Mouse (Mus musculus) retina, postnatal 1 day (tissue): ENCODE results near the gene Stxbp4.
A peak's percentile ranks its signal among the peaks of the same experiment; 100 is the strongest.

ENCODE experiments used
- DNase-seq: peaks from one replicate; pipeline ENCODE4 v3.0.0-alpha.2; 2012

Stxbp4 gene

DNA sequence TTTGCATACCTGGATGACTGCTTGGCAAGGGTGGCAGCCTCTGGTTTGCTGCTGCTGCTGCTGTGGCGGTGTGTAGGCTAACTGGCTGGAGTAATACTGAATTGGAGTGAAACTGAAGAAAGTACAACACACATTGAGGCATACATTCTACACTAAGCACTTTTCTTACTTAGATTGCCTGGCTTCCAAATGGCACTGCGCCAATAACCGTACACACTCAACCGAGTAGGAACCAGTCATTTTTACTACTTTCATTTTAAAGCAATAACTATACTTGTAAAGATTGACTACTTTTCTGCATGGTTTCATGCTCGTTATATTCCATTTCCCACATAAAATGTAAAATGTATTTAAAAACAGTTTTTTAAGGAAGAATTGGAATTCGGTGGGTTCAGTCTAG, 11.9 kb upstream of the Stxbp4 start:
- DNase-seq, result no peak

DNA sequence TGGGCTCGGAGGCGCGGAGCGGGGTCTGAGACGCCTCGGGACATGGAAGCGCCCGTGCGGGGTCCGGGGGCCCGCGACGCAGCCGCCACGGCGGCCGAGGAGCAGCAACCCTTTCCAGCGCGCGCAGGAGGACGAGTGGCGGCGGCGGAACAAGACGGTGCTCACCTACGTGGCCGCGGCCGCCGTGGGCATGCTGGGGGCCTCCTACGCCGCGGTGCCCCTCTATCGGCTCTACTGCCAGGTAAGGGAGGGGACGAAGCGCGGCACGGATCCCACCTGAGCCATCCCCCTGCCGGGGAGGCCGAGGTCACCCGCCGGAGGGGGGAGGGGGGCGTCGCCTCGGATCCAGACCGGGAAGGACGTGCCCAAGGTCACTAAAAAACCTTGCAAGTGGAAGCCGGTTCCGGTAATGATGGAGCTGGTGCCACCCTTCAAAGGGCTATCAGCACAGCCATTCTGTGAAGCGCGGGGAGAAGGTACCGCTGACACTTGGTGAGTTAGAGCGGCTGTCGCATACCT, 487 bp upstream of the Stxbp4 start:
- DNase-seq, result no peak

DNA sequence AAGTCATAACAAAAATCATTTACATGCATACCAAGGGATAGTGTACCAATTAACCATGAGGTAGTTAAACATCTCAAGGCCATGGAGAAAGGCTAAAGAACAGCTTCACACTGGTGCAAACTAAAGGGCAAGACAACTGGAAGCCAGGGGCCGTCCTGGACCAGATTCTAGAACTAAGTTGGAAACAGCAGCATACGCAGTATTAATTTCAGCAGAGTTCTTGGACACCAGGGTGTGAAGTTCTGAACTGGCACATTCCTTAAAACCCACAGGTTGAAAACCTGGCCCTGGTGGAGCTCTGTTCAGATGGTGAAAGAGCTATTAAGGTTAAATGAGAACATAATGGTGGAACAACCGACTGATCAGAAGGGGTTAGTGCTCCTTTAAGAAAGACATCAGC, 3.2 kb downstream of the Stxbp4 start:
- DNase-seq, result no peak

DNA sequence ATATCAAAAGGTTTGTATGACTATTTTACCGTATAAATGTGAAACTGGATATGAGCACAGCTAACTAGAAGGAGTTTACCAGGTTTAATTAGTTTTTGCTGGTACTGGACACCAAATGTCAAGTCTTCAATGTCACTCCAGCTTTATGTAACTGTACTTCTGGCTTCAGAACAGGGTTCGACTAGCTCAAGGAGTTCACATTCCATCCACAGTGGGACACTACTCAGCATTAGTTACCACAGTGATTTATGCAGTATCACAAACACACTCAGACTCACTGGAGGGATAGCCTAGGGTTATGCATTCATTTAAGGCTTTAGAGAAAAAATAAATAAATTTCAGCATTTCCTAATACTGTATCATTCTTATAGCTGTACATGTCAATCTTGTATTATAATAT, 5.4 kb downstream of the Stxbp4 start:
- no peak for DNase-seq

DNA sequence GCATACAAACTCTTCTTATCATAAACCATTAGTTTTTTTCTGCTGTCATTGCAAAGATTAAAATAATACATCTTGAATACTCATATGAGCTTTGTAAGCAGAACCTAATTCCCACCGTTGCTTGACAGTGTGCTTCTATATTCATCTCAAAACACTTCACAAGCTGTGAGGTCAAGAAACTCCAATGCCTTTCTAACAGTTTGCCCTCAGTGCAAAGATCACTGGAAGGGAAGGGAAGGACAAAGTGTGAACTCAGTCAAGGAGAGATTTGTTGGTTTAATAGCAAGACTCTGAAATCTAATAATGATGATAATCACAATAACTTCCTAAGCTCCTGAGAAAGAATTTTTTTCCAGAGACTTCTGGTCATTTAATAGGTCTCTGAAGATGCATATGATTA, 10.1 kb downstream of the Stxbp4 start:
- DNase-seq, result no peak

DNA sequence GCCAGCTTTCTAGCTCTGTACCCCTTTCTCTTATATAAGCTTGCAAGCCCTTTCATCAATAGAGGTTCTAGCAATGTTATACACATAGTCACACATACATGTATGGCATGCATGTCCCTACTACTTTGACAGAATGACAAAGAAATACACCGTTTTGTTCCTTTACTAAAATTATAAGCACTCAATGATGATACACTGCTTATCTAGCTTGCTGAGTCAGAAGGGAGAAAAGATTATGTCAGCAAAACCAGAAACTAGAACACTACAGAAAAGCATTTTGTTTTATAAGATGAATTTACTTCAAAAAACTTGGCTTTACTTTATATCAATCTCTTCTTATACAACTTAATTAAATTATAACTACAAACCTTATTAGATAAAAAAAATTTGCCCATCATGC, 12.7 kb downstream of the Stxbp4 start:
- no peak for DNase-seq

DNA sequence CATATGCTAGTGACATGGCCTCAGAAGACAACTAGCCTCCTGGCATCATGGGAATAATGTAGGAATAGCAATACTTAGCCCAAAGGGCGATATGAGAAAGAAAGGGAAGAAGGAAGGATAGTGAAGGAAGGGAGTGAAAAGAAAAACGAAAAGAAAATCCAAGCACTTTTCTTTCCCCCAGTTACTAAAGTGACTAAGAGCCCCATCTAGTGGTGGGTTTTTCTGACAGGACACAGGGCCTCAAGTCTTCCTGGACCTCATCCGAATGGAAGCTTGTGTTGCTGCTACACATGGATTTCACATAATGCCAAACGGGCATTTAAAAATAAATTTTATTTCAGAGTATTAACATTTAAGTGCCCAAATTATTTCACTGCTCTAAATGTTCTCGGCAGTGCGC, 14.4 kb downstream of the Stxbp4 start:
- DNase-seq, result peak; percentile 71

DNA sequence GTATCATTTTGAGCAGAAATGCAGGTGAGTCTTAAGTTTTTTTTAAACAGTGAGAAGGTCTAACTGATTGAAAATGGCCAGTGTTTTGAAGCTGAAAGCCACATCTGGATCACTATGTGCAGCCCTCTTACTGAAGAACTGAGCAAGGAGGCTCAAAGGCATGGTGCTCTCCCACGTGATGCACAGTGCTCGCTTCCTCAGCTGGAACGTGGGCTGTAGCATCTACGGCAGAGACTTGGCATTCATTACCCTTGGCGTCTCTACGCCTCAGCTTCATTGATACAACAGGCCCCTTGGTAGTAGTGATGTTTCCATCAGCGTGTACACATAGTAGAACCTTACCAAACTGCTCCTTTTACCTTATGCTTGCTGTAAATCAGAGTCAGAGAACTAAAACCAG, 15.4 kb downstream of the Stxbp4 start:
- no peak for DNase-seq

DNA sequence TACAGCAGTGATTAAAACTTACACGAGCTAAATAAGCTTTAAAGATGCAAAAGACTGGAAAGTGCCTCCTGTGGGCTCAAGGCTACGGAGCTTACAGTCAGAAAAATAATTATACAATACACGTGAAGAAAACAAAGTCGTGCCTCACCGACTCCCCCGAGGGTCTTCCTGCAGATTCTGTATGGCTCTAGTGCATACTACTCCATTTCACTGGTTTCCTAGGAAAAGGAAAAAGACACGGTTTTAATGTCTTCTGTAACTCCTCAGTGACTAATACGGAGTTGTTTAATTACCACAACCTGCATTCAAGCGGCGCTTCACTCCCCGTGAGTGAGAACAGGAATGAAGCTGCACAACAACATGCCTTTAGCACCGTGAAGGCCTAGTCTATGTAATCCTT, 15.8 kb downstream of the Stxbp4 start:
- DNase-seq, result no peak

DNA sequence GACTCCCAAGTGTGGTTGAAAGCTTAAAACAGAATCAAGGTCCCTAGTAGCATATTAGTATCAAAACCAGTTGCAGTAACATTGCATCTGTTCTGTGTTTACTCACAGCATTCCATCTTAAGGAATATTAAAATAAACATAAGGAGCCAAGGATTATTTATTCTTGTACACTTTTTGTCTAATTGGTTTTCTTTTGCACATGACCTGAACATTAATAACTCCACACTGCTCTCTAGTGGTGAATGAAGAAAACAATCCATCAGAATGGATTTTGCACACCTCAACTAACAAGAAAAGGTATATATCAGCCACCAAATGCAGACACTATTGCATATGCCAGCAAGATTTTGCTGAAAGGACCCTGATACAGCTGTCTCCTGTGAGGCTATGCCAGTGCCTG, 21.5 kb downstream of the Stxbp4 start:
- peak; percentile 62 for DNase-seq

DNA sequence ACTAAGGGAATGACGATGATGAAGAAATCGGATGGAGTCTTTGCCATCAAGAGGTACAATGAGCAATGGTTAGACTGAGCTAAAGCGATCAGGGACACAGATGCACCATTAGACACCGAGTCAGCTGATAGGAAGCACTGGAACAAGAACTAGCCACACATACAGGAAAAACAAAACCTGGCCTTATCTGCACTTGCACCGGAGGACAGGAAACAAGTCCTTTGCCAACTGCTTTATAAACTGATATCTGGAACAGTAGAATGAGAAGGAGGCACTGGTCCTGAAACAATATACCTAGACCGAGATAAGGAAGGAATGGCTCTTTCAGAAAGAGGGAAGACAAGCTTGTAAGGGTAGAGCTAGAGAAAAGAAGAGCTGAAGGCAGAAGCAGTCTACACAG, 23.1 kb downstream of the Stxbp4 start:
- no peak for DNase-seq

DNA sequence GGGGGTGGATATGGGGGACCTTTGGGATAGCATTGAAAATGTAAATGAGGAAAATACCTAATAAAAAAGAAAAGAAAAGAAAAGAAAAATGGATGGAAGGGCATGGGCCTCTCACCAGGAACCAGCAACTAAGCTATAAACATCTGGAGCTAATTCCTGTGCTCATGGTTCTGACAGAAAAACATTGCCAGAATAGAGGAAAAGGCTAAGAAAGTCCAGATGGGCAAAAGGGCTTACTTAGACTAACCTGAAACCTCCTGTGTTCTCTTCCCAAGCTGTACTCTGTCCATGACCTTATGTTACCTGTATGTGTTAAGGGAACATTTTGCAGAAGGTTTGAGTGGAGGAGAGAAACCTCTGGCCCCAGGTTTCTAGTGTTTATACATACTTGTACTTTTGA, 25.8 kb downstream of the Stxbp4 start:
- DNase-seq, result no peak

DNA sequence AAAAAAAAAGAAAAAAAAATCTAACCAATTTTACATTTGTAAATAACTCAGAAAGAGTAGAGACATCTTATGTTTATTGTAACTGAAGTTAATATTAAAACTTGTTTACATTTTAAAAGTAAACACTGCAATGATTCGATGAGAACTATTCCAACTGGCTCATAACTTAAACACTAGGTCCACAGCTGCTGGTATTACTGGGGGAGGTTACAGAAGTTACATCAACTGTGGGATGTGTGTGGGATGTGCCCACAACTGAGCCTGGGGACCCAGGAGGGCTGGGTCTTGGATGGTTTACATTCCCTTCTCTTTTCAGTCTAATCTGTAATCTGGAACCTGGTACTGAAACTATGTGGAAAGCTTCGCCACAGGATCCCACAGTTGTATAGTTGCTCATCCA, 34.8 kb downstream of the Stxbp4 start:
- DNase-seq, result no peak

DNA sequence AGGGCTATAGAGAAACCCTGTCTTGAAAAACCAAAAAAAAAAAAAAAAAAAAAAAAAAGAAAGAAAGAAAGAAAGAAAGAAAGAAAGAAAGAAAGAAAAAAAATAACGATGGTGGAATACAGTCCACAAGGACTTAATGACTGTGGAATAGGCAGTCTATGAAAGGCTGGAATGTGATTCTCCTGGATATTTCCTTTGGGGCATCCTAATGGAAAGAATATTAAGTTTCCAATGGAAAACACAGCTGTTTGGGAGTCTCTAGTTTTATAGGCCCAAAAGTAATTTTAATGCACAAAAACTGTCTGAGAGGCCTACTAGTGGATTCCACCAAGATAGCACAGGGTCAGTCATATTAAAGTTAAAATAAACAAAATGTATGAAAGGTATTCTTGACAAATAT, 42.1 kb downstream of the Stxbp4 start:
- no peak for DNase-seq

DNA sequence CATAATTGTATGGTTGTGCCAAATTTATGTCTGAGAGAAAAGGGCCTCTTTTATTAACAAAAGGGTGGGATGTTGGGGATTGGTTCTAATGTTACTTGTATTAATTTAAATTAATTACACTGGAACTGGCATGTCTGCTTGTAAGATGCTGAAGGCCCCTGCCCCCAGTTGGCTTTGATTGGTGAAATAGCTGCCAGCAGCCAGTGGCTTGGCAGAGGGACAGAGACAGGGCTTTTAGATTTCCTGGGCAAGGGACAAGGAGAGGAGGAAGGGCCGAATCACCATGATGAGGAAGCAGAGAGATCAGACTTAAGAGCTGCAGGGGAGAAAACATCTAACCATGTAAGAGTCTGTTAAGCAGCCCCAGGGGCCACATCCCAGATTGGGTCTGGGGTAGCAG, 46.9 kb downstream of the Stxbp4 start:
- DNase-seq, result no peak

DNA sequence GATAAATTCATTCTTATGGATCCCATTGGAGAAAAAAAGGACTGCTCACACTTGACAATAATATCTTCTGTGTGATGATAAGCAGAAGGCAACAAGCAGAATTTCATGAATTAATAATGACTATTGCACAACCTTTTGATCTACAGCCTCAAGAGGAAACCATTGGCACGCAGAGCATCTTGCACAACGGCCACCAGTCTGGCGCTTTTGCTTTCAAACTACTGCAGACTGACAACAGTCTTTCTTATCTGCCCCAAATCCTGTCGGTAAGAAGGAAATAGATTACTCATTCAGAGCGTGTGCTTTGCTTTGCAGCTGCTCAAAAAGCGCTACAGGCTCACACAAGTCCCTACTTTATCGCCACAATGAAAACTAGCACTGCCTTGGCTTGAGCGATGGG, 51.7 kb downstream of the Stxbp4 start:
- DNase-seq, result no peak

DNA sequence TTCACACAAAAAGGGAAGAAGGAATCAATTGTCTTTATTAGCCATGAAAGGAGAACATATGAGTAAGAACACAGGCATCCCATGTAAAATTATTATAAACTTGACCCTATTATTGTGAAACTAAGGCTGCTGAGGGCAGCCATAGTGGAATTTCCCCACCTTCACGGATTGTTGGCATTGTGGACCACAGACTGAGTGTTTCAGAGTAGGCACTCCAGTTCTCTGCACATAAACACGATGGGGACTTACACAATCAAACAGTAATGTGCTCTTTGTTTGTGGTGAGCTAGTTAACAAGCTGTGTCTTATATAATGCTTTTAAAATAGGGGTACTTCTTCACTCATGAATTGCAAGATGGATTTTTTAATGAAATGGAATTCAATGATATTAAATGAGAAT, 52.1 kb downstream of the Stxbp4 start:
- DNase-seq, result no peak

DNA sequence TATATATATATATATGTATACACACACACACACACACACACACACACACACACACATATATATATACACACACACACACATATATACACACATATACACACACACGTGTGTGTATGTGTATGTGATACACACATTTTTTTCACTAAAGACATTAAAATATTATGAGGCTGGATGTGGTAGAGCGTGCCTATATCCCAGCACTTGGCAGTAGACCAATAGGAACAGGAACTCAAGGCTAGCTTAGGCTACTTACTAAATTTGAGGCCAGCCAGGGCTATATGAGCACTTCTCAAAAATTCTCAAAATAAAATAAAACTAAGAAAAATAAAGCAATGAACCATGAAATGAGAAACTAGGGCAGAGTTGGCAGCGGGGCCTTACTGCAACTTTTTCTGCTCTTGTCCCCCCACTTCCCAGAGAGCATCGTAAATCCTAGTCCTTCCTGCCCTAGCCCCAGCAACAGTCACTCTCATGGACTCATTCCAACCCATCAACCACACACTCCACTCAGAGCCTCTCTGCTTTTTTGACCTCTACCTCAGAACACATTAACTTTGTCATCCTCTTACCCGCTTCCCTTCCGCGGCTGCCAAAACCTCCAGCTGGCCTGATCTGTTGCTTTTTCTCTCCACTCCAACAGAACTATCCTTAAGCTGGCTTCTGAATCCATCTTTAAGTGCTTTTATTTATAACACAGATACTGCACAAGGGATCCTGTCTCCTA, 60.7 kb downstream of the Stxbp4 start:
- DNase-seq, result no peak

DNA sequence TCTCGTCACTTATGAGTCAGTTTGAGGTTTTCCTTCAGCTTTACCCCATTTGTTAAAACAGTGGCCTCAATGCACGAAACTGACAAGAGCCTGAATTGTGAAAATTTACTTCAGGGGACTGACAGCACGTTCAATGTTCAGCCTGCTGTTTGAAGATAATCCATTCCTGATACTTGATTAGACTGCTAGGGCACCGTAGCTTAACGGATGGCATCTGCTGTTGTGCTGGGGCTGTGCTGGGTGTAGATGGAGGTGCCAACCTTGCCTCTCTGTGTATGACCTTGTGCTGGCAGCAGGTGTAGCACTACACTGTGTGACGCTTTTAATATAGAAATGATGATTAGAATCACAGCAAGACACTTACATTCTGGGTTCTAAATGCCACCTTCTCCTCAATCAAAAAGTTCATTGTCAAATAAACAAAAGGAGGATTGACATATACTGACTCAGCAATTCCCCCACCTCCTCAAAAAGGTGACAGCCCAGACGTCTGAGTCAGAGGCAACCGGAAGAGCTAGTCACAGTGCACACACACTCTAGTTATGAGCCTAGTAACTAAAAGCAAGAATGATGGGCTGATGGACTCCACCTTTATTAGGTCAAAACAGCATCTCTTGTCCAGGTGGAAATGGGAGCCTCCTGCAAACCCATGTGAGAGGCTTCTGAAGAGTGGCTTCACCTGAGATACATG, 61.5 kb downstream of the Stxbp4 start:
- DNase-seq, result no peak

DNA sequence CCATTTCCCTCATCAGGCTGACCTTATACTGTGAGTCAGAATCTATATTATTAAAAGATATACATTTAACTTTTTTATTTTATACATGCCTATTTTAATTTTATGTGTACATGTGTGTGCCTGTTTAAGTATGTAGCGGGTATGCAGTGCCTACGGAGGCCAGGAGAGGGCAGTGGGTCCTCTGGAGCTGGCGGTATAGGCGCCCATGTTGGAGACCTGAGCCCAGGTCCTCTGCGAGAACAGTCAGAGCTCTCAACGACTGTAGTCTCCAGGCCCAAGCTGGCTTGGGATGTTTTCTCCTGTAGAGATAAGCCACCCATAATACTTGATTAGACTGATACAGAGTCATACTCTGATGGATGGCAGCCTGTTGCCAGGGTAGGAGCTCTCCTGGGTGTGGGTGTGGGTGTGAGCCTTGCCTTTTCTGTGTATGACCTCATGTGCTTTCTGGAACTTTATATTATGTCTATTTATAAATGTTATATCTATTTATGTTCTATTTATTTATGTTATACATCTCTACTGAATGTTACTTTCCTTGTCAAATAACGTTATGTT, 62.3 kb downstream of the Stxbp4 start:
- no peak for DNase-seq

DNA sequence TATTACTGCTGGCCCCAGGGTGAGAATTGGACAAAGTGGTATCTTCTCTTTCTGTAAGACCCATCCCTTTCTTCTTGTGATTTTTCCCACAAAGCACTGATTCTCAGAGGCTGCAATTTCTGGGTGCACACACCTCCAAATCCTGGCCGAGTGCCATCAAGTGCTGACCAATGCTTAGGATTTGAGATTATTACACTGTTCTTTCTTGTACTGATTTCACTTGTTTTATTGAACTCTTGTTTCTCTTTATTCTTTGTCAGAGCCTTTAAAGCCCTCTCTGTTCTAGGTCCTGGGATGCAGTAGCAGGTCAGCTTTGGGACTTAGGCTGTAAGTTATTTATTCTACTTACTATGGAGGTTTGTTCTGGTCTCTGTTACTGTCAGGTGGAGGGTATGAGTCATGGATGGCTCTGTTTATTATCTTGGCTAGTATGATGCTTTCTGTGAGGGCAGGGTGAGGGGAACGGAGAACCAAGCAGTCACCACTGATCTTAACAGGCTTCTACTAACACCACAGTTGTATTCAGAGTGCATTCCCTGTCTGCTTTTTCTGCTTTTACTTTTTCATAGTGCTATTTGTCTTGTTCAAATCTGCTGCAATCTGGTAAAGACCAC, 67.1 kb downstream of the Stxbp4 start:
- no peak for DNase-seq

DNA sequence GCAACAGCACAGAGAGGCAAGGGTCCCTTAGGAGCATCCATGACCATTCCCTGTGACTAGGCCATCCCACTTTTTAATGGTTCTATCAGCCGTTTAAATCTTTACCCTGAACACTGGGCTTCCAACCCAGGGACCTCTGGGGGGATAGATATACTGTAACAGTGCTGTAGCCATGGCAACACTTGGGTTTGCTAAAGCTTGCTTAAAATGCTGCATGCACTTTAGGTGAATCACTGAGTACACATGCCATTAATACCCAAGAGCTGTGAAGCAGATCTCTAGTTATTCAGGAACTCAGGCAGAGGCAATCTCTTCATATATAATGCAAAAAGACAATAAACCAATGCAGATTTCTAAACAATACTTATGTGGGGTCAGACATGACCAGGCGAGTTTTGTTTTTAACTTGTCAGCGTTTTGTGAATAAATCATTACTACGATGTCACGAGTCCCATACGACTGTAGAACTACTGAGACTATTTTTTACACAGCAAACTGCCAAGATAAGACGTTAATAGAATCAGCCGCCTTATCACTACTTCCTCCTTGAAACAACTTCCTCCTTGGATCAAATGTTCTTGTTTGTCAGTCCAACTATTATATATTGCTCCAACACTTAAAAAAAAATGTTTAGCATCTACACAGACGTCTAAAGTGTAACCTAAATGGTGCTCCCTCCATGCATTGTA, 79.4 kb downstream of the Stxbp4 start:
- no peak for DNase-seq

DNA sequence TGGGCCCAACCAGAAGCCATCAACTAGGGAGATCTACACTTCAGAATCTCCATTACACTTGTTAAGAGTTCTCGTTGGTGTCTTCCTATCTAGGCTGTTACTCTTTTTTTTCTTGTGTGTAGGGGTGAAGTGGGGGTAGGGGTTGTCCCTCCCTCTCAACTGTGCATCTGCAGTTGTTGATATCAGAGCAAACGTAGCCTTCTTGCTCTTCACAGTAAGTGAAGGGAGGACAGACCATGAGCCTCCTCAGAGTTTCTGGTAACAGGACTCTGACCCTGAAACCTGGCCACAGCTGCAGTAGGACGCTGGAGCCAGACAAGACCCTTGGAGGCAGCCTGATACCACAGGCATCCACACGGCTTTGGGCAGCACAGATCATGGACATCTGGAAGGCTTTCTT, 81.4 kb downstream of the Stxbp4 start:
- DNase-seq, result no peak
